Mouse (Mus musculus) right cerebral cortex, postnatal 36 days (tissue): Measurements from ENCODE around the gene Slc4a2.
"Not testable (repeated sequence)": the region's sequence is repeated elsewhere in the genome, so short reads cannot be mapped to it uniquely, and the experiment has no call there.

Experiments used
- DNase-seq, 2 experiments: peaks; one replicate each; pipeline ENCODE4 v3.0.0; 2022; ENCODE audit warnings: low spot score in 2 of 2, mixed read lengths in 1 of 2

Slc4a2 gene

GRCm38 (mm10) chr5:24394165-24394894, 29.3 kb upstream of the Slc4a2 start:
- DNase-seq, result peak; percentile 92 to 95

GRCm38 (mm10) chr5:24396254-24396653, 27.4 kb upstream of the Slc4a2 start:
- DNase-seq, result not testable (repeated sequence)

- DNase-seq, result no peak
Observed at GRCm38 (mm10) chr5:24399686-24400085, 24.0 kb upstream of the Slc4a2 start.

- DNase-seq, result no peak
Observed at GRCm38 (mm10) chr5:24400362-24400761, 23.3 kb upstream of the Slc4a2 start.

- DNase-seq, result no peak
Observed at GRCm38 (mm10) chr5:24400911-24401605, 22.6 kb upstream of the Slc4a2 start.

GRCm38 (mm10) chr5:24401969-24402368, 21.7 kb upstream of the Slc4a2 start:
- DNase-seq, result no peak

- DNase-seq, result no peak
Observed at GRCm38 (mm10) chr5:24404594-24405360, 18.9 kb upstream of the Slc4a2 start.

GRCm38 (mm10) chr5:24405389-24405876, 18.2 kb upstream of the Slc4a2 start:
- DNase-seq, result no peak

- DNase-seq, result no peak
Observed at GRCm38 (mm10) chr5:24408651-24409050, 15.0 kb upstream of the Slc4a2 start.

- DNase-seq, result no peak
Observed at GRCm38 (mm10) chr5:24409466-24409865, 14.2 kb upstream of the Slc4a2 start.

GRCm38 (mm10) chr5:24412063-24412462, 11.6 kb upstream of the Slc4a2 start:
- DNase-seq, result no peak

GRCm38 (mm10) chr5:24413042-24413693, 10.5 kb upstream of the Slc4a2 start, which contains the start of gene Asic3:
TSS of gene Asic3 (plus strand) at chr5:24413392.
- DNase-seq, result no peak

- no peak for DNase-seq
Observed at GRCm38 (mm10) chr5:24413938-24414337, 9.7 kb upstream of the Slc4a2 start.

- DNase-seq, result peak in 1 of 2 experiments; percentile 56
Observed at GRCm38 (mm10) chr5:24416222-24416736, 7.4 kb upstream of the Slc4a2 start.

- DNase-seq, result no peak
Observed at GRCm38 (mm10) chr5:24417587-24417986, 6.0 kb upstream of the Slc4a2 start.

GRCm38 (mm10) chr5:24420381-24420780, 3.3 kb upstream of the Slc4a2 start:
- DNase-seq, result no peak

- no peak for DNase-seq
Observed at GRCm38 (mm10) chr5:24424004-24424781, 556 bp downstream of the Slc4a2 start.

- peak; percentile 61 to 62 for DNase-seq
Observed at GRCm38 (mm10) chr5:24424861-24425411, 1.3 kb downstream of the Slc4a2 start.

GRCm38 (mm10) chr5:24425421-24426036, 1.9 kb downstream of the Slc4a2 start:
- DNase-seq, result no peak

GRCm38 (mm10) chr5:24426037-24426432, 2.4 kb downstream of the Slc4a2 start:
- no peak for DNase-seq
